Mouse (Mus musculus): ENCODE data around the gene Mgat3.
A peak's percentile ranks its signal among the peaks of the same experiment; 100 is the strongest.

Gene Mgat3

DNA sequence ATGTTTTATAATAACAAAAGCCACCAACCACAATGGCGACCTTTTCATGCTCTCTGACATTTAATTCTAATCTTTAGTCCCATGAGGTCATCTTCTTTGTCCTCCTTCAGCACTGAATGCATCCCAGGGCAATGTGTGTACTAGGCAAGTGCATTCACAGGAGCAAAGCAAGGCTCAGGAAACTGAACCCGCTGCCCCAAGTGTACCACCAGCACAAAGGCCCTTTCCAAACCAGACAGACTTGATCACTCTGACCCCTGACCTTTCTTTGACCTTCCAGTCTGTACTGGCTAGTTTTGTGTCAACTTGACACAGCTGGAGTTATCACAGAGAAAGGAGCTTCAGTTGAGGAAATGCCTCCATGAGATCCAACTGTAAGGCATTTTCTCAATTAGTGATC, 58.8 kb downstream of the Mgat3 start:
- no peak for DNase-seq

GRCm38 (mm10) chr15:80233053-80233452, 59.5 kb downstream of the Mgat3 start:
- DNase-seq = no peak

- DNase-seq = peak; percentile 99
These were observed 60.4 kb downstream of the Mgat3 start, which contains the start of gene Mief1 for GRCm38 (mm10) chr15:80233733-80234509. TSS of gene Mief1 (plus strand) at chr15:80234018.

DNA sequence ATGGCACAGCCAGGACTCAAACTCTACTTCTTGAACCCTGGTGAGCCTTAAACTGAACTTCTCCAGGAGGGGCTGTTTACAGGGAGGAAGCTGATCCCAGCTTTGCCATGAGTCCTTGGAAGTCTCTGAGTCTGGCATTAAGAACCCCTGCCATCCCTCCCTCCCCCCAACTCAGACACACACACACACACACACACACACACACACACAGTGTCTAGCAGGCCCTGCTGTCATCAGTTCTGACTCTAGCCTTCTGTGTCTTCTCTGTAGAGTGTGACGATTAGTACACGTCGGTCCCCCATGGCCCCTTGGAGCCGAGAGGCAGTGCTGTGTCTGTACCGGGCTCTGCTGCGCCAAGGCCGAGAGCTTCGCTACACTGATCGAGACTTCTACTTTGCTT, 62.0 kb downstream of the Mgat3 start, which contains the start of gene AC140267.1:
TSS of gene AC140267.1 (plus strand) at position 301 of the 400 bp plus-strand sequence.
- no peak for DNase-seq

DNA sequence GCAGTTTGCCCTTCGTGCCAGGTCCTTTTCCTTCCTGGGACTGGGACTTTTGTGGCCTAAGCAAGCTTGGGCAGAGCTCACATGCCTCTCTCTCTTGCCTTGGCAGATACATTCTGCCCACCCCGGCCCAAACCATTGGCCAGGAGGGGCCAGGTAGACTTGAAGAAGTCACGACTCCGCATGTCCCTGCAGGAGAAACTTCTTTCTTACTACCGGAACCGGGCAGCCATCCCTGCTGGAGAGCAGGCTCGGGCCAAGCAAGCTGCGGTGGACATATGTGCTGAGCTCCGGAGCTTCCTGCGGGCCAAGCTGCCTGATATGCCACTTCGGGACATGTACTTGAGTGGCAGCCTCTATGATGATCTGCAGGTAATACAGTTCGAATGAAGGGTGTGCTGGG, 74.6 kb downstream of the Mgat3 start:
- DNase-seq = no peak

DNA sequence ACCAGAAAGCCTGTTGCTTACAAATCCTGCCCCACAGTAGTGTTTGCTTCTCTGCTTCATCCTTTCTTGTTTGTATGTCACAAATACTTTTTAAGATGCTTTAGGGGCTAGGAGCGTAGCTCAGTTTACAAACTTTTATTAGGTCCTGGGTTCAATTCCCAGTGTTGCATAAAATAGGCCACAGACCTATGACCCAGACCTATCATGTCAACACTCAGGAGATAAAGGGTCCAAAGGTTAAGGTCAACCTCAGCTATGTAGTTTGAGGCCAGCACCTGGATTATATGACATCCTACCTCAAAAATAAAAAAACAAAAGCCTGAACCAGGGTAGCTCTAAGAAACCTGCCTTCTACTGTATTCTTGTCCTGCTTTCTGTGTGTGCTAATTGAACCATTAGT, 75.1 kb downstream of the Mgat3 start:
- no peak for DNase-seq

DNA sequence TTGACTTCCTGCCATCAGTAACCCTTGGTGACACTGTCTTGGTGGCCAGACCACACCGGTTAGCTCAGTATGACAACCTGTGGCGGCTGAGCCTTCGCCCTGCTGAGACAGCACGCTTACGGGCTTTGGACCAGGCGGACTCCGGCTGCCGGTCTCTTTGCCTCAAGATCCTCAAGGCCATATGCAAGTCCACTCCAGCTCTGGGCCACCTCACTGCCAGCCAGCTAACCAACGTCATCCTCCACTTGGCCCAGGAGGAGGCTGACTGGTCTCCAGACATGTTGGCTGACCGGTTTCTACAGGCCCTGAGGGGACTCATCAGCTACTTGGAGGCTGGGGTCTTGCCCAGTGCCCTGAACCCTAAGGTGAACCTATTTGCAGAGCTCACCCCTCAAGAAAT, 76.2 kb downstream of the Mgat3 start:
- DNase-seq = no peak

DNA sequence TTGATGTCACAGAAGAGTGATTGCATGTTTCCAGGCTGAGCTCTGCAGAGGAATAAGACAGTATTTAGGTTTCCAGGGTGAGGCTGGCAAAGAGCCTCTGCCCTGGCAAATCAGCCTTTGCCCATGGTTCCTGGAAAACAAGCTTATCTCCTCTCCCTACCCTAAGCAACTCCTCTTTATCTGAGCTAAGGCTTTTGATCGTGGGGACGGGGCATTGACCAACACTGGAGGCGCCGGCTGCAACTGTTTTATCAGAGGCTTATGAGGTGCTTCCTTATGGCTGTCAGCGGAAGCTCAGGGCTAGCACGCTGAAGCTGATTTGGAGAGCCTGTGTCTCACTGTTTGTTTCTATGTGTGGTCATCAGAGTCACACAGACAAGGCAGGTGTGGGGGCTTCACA, 77.1 kb downstream of the Mgat3 start:
- DNase-seq = no peak

- DNase-seq = no peak
These were observed 80.0 kb downstream of the Mgat3 start for GRCm38 (mm10) chr15:80253530-80253929.

- peak in 1 of 2 experiments; percentile 47 for DNase-seq
These were observed 80.7 kb downstream of the Mgat3 start for GRCm38 (mm10) chr15:80254207-80254606.

DNA sequence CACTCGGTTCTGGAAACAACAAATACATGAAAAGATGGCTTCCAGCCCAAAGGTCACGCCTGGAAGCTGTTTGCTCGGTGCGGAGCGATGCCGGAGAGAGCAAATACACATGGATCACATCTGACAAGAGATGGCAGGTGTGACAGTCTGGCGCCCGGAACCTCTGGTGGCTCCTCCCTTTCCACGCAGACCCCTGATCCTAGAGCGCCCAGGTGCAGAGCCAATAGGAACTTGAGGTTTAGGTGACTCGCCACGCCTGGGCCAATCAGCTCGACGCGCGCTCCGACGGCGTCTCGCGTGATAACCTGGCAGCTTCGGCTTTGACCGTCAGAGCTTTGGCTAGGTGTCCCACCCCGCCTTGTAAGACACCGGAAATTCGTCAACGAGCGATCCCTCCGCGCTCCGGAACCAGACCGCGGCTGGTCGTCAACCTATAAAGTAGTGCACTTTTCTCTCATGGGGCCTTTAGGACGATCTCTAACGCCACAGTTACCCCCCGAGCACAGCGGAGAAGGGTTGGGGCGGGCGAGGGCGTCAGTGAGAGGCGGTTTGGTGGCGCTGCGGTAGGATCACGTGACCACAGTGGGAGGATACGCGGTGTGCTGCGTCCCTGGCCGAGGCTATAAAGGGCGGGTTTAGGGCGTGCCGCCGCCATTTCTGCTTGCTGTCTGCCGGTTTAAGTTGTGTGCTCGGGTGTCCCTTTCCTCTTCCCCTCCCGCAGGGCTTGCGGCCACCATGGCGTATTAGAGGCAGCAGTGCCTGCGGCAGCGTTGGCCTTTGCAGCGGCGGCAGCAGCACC, 81.5 kb downstream of the Mgat3 start, which contains the start of gene Atf4:
TSS of gene Atf4 (plus strand) at position 338 of the 799 bp plus-strand sequence.
- DNase-seq = peak; percentile 99

DNA sequence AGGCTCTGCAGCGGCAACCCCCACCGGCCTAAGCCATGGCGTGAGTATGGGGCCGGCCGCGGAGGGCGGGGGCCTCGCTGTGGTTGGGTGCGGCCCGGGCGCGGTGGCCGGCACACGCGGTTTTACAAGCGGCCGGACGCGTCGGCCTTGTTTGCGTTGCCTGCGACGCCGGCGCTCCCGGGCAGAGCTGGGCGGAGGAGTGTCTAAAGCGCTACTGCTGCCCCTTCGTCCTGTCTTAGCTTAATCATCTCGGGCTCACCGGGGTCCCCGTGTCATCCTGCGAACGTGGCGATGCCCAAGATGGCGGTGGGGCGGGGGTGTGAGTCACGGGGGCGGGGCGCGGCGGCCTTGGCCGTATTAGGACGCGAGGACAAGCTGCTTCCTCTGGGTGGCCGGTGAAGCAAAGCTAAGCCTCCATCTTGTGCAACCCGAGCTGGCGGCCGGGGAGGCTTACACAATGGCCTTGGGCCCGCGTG, 82.2 kb downstream of the Mgat3 start:
- DNase-seq = peak; percentile 87 to 90

- DNase-seq = no peak
These were observed 82.7 kb downstream of the Mgat3 start for GRCm38 (mm10) chr15:80256242-80256641.

DNA sequence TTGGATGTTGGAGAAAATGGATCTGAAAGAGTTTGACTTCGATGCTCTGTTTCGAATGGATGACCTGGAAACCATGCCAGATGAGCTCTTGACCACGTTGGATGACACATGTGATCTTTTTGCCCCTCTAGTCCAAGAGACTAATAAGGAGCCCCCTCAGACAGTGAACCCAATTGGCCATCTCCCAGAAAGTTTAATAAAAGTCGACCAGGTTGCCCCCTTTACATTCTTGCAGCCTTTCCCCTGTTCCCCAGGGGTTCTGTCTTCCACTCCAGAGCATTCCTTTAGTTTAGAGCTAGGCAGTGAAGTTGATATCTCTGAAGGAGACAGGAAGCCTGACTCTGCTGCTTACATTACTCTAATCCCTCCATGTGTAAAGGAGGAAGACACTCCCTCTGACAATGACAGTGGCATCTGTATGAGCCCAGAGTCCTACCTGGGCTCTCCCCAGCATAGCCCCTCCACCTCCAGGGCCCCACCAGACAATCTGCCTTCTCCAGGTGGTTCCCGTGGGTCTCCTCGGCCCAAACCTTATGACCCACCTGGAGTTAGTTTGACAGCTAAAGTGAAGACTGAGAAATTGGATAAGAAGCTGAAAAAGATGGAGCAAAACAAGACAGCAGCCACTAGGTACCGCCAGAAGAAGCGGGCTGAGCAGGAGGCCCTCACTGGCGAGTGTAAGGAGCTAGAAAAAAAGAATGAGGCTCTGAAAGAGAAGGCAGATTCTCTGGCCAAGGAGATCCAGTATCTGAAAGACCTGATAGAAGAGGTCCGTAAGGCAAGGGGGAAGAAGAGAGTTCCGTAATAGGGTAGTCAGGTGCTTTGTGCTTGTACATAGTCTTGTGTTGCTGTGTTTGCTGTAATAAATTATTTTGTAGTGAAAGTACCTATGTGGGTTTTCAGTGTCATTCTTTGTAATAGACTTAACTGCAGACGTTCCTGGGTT, 83.4 kb downstream of the Mgat3 start:
- no peak for DNase-seq

GRCm38 (mm10) chr15:80257602-80258239, 84.2 kb downstream of the Mgat3 start:
- DNase-seq = peak in 1 of 2 experiments; percentile 58

- DNase-seq = no peak
These were observed 85.0 kb downstream of the Mgat3 start for GRCm38 (mm10) chr15:80258240-80259170.

GRCm38 (mm10) chr15:80259406-80260045, 86.0 kb downstream of the Mgat3 start:
- no peak for DNase-seq

- peak; percentile 71 to 79 for DNase-seq
These were observed 87.2 kb downstream of the Mgat3 start for GRCm38 (mm10) chr15:80260677-80261076.

- no peak for DNase-seq
These were observed 87.6 kb downstream of the Mgat3 start for GRCm38 (mm10) chr15:80261100-80261499.

Data from lung, adult 18-20 months (tissue).